Mouse (Mus musculus) bone marrow macrophage, adult 2 months (primary cell): ENCODE measurements around the gene Lamp1.

Source experiments
- CTCF ChIP-seq: IDR thresholded peaks from 2 replicates; pipeline ENCODE4 v1.5.1; 2012; ENCODE audit warnings: low read depth, mild to moderate bottlenecking, low read length, moderate library complexity
- POLR2A ChIP-seq: IDR thresholded peaks from 2 replicates; pipeline ENCODE4 v1.6.1; 2012; ENCODE audit warnings: mild to moderate bottlenecking, low read depth, low read length, borderline replicate concordance

- TF ChIP-seq CTCF (no peak), POLR2A (no peak)
These were observed 40.6 kb downstream of the Lamp1 start for GRCm38 (mm10) chr8:13199385-13200061.
